Mouse (Mus musculus): Measurements from ENCODE around the gene Ccm2. TPM values are rescaled to one million over a fixed set of nuclear protein-coding genes. Genes with fewer than 3 reads are reported as not detected.

Gene Ccm2
- total and polyA plus RNA-seq, 3 experiments = 30.4 to 34.5 (median 32.7) TPM

DNA sequence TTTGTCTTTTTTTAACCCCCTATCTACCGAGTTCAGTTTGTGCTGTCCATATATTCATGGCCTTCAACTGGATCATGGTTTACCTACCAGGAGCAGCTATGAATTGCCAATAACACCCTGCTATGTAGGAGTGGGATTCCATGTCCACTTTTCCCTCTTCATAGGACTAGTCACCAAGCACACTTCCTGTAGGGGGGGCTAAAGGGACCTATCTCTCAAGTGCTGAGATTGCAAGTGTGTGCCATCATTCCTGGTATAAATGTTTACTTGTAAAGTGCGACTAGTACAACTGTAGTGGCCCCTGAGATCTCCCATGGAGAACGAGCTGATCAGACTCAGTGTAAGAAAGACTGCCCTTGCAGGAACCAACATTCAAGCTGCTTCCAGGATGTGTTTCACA lies 11.5 kb downstream of the Ccm2 start:
- dilution Hi-C loops (cut with MboI; ENCODE audit: extremely low pct_ligation_motif_present, extremely low pct_unique_long_range_greater_than_20kb, low sequenced_read_pairs) (no loop called here), in situ Hi-C loops (cut with MboI; ENCODE audit: low pct_ligation_motif_present, low pct_unique_long_range_greater_than_20kb, low sequenced_read_pairs) (no loop called here)
- H3K4me2 ChIP-seq (ENCODE audit: insufficient read depth, low read depth, poor library complexity, severe bottlenecking) = no peak overlapping the region
- no peaks in the 10 kb centered on the region for H3K27me3 ChIP-seq (replicated peaks)
- no peak overlapping the region for H3K4me3 ChIP-seq (replicated peaks in 1 of 3; ENCODE audit: low read depth in 2 of 3, low read length in 2 of 3, poor library complexity in 1 of 3)
- peaks cover 3% of the 10 kb centered on the region for H3K9me3 ChIP-seq (replicated peaks; ENCODE audit: low read length)
- no peak overlapping the region for H3K9ac ChIP-seq (ENCODE audit: insufficient read depth, low read depth)
- H3K36me3 ChIP-seq (replicated peaks in 1 of 2; ENCODE audit: control insufficient read depth in 1 of 2, insufficient read depth in 1 of 2, low read length in 1 of 2) = peaks cover 9 to 55% of the 10 kb centered on the region in 2 experiments
- peaks cover 18 to 72% of the 10 kb centered on the region in 2 experiments for H3K4me1 ChIP-seq (ENCODE audit: control insufficient read depth in 1 of 2, insufficient read depth in 2 of 2)
- peaks cover 25% of the 10 kb centered on the region for H3K79me2 ChIP-seq (replicated peaks; ENCODE audit: control insufficient read depth, extremely low read depth, insufficient read depth, poor library complexity, severe bottlenecking)
- DNase-seq (ENCODE audit: extremely low read depth) = peak; percentile 45
- no peak overlapping the region for H3K27ac ChIP-seq (ENCODE audit: insufficient read depth, low read depth)
- no peak for TF ChIP-seq TBP (conservative IDR thresholded peaks at IDR 0.05; ENCODE audit: low read depth, low read length)
- no peak for TF ChIP-seq JUN (IDR thresholded peaks at IDR 0.05; ENCODE audit: insufficient read depth, low read depth, low read length)
- TF ChIP-seq CTCF (conservative IDR thresholded peaks at IDR 0.05 in 1 of 2, IDR thresholded peaks at IDR 0.05 in 1 of 2; ENCODE audit: low read depth in 2 of 2, low read length in 2 of 2) = peak in 1 of 2 experiments; percentile 34; a peak in 2 of 4 replicates
- TF ChIP-seq USF1 (IDR thresholded peaks at IDR 0.05; ENCODE audit: low read depth, low read length) = no peak
- TF ChIP-seq GABPA (IDR thresholded peaks at IDR 0.05; ENCODE audit: insufficient replicate concordance, low read depth, low read length) = no peak
- no peak for TF ChIP-seq ZKSCAN1 (IDR thresholded peaks at IDR 0.05; ENCODE audit: borderline replicate concordance, low read depth, low read length)
- TF ChIP-seq BHLHE40 (IDR thresholded peaks at IDR 0.05; ENCODE audit: low read depth, low read length) = no peak
- TF ChIP-seq ZMIZ1 (IDR thresholded peaks at IDR 0.05; ENCODE audit: low read depth, low read length) = no peak

DNA sequence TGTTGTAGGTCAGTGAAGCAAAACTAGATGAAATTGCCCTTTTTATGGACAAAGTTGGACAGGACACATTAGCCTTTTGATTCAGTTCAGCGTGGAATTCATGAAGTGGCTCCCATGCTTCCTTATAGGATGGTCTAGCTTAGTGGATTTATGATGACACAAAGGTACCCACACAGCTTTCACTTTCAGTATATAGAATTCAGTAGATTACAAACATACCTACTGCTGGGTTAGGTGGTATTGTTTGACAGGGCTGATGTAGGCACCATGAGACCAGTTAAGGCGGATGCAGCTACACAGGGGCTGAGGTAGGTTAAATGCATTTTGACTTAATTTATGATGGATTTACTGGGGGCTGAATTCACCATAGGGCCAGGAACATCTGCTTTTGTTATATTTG lies 13.3 kb downstream of the Ccm2 start:
- TF ChIP-seq TBP (conservative IDR thresholded peaks at IDR 0.05; ENCODE audit: low read depth, low read length) (no peak), JUND (conservative IDR thresholded peaks at IDR 0.05; ENCODE audit: low read depth, low read length) (no peak), SIN3A (IDR thresholded peaks at IDR 0.05; ENCODE audit: low read length) (no peak), BHLHE40 (IDR thresholded peaks at IDR 0.05; ENCODE audit: low read depth, low read length) (no peak), RAD21 (IDR thresholded peaks at IDR 0.05; ENCODE audit: low read depth, low read length) (no peak), E2F4 (IDR thresholded peaks at IDR 0.05; ENCODE audit: insufficient replicate concordance, low read depth, low read length) (no peak), MYC (IDR thresholded peaks at IDR 0.05; ENCODE audit: low read depth, low read length) (no peak), CHD1 (IDR thresholded peaks at IDR 0.05; ENCODE audit: low read depth, low read length) (no peak), RCOR1 (conservative IDR thresholded peaks at IDR 0.05; ENCODE audit: low read depth, low read length) (no peak), UBTF (IDR thresholded peaks at IDR 0.05; ENCODE audit: low read depth, low read length) (no peak), PAX5 (IDR thresholded peaks at IDR 0.05; ENCODE audit: low read length) (no peak), USF1 (IDR thresholded peaks at IDR 0.05; ENCODE audit: low read depth, low read length) (no peak), ZC3H11A (IDR thresholded peaks at IDR 0.05; ENCODE audit: low read depth, low read length) (no peak), POLR2AphosphoS2 (IDR thresholded peaks at IDR 0.05; ENCODE audit: low read depth, low read length) (no peak), CTCF (conservative IDR thresholded peaks at IDR 0.05 in 1 of 2, IDR thresholded peaks at IDR 0.05 in 1 of 2; ENCODE audit: low read depth in 2 of 2, low read length in 2 of 2) (no peak), IRF4 (IDR thresholded peaks at IDR 0.05; ENCODE audit: low read depth, low read length) (no peak)
- dilution Hi-C loops (cut with MboI; ENCODE audit: extremely low pct_ligation_motif_present, extremely low pct_unique_long_range_greater_than_20kb, low sequenced_read_pairs) = no loop called here
- Histone ChIP-seq H3K4me3 (replicated peaks in 1 of 3; ENCODE audit: low read depth in 2 of 3, low read length in 2 of 3, poor library complexity in 1 of 3) (no peak overlapping the region), H3K9ac (ENCODE audit: insufficient read depth, low read depth) (no peak overlapping the region), H3K9me3 (replicated peaks; ENCODE audit: low read length) (peaks cover 3% of the 10 kb centered on the region), H3K27ac (ENCODE audit: insufficient read depth, low read depth) (no peak overlapping the region), H3K79me2 (replicated peaks; ENCODE audit: control insufficient read depth, extremely low read depth, insufficient read depth, poor library complexity, severe bottlenecking) (peaks cover 23% of the 10 kb centered on the region), H3K4me1 (ENCODE audit: control insufficient read depth in 1 of 2, insufficient read depth in 2 of 2) (peaks cover 12 to 63% of the 10 kb centered on the region in 2 experiments), H3K36me3 (replicated peaks in 1 of 2; ENCODE audit: control insufficient read depth in 1 of 2, insufficient read depth in 1 of 2, low read length in 1 of 2) (peaks cover 4 to 55% of the 10 kb centered on the region in 2 experiments), H3K4me2 (ENCODE audit: insufficient read depth, low read depth, poor library complexity, severe bottlenecking) (0 out of 2 replicates have a peak overlapping the region, but pooled peaks have one; percentile 4), H3K27me3 (replicated peaks) (no peaks in the 10 kb centered on the region)
- no peak for DNase-seq (ENCODE audit: extremely low read depth)
- in situ Hi-C loops (cut with MboI; ENCODE audit: low pct_ligation_motif_present, low pct_unique_long_range_greater_than_20kb, low sequenced_read_pairs) = no loop called here
